Mouse (Mus musculus) fat pad, adult 2 months (tissue): ENCODE measurements at regions not wholly inside any gene's neighbourhood (a gene's known extent, or its start where the extent isn't known, plus 50 kb on each side); places are given as distances from the start of the nearest gene placed in this dataset.

Experiments
- DNase-seq: peaks from one replicate; pipeline ENCODE4 v3.0.0-alpha.2; 2011; ENCODE audit warnings: low read depth, low spot score; ENCODE audit errors: extremely low read depth

- no peak for DNase-seq
These were observed 229.1 kb upstream of the Satb1 start for GRCm38 (mm10) chr17:52062096-52062665.

GRCm38 (mm10) chr17:52036479-52036878, 203.4 kb upstream of the Satb1 start:
- no peak for DNase-seq

GRCm38 (mm10) chr17:52031079-52031478, 198.0 kb upstream of the Satb1 start:
- DNase-seq = no peak

DNA sequence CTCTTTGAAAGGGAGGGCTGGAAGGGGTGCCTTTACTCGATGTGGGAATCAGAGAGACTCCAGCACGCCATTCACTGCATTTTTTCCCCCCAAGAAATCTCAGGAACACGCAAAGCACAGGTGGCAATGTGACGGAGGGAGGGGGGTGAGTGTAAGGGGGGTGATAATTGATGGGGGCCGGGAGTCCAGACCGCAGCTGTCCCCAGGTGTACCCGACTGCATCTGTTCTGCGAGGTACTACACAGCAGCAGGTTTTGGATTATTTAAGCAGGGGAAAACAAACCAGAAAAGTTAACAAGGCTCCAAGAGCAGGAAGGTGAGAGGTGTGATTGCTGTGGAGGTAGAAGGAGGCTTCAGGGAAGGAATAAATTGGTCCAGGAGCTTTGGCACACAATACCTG, 153.8 kb upstream of the Satb1 start:
- no peak for DNase-seq

DNA sequence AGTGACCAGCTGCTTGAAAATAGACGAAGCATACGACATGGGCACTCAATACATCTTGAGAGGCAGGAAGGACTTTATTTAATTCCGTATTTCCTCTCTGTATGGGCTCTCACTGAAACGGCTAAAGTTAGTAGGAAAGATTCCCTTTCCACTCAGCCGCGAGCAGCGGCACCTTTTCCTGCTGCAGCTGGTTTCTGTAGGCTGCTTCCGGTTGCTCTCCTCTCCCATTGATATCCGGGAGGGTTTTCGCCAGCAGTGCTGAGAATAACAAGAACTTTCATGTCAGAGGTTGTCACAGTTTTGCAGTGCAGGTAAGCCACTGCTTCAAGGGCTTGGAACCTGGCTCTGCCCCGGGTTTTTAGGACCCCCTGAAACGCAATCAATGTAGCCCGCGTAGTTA, 153.1 kb upstream of the Satb1 start:
- no peak for DNase-seq

- no peak for DNase-seq
These were observed 146.0 kb upstream of the Satb1 start for GRCm38 (mm10) chr17:51979126-51979525.

- DNase-seq = no peak
These were observed 138.4 kb upstream of the Satb1 start for GRCm38 (mm10) chr17:51971444-51971843.

DNA sequence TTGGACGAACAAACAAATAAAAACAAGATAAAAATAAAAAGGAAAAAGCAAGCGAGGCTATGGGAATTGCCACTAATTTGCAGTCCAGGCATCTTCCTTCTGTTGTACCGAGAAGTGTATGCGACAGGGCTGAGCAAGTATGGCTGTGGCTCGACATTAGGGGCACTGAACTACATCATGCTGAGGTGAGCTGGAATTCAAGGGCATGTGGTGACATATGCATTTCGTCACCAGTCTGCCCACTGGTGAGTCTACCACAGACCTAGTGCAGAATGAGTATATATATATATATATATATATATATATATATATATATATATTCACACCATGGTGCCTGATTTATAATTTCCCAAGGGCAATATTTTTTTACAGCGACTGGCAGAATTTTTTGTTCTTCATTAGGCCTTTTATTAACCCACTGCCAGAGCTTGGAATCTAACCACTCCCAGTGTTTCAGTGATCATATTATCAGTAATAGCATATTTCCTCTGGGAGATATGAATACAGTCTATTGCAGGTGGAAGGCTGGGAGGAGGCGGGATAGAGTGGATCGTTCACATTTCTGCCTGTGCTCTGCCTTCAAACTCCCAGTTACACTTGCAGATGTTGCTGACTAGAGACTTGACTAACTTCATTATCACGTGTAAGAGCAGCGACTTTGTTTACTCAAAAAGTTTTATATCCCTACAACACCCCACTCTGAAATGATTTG, 133.6 kb upstream of the Satb1 start:
- no peak for DNase-seq

GRCm38 (mm10) chr17:51962529-51963110, 129.5 kb upstream of the Satb1 start:
- no peak for DNase-seq

DNA sequence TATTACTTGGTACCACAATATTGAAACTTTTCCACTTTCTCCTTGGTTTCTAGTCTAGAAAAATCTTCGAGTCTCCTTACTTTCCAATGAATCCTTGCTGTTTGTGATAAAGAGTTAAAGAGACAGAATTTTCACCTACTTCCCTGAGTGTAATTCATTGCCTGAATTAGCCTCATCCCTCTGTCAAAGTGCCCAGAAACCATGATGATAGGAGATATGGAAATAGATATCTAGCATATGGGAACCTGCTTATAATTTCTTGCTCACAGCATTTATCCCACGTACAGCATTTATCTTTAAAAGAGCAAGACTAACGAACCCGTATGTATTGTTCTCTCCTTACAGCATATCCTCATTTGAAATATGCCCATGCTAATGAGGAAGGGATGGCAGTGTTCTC, 128.2 kb upstream of the Satb1 start:
- no peak for DNase-seq

- DNase-seq = no peak
These were observed 123.2 kb upstream of the Satb1 start for GRCm38 (mm10) chr17:51956275-51956674.

DNA sequence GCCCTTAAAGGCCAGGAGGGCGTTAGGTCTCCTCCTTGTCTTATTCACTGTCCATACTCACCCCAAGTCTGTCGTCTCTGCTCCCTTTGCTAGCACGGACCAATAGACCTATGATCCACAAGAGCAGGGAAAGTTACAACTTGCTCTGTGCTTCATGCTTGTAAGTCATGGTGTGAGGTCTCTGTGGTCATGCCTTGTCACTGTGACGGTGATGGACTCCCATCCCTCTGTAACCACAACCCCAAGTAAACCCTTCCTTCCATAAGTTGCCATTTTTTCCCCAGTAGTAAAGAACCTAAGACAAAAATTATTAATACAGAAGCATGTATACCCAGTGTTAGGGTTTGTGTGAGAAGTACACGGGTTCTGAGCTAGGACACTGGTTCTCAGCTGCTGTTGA, 104.6 kb upstream of the Satb1 start:
- DNase-seq = no peak

- DNase-seq = no peak
These were observed 103.0 kb upstream of the Satb1 start for GRCm38 (mm10) chr17:51936071-51936470.

- no peak for DNase-seq
These were observed 93.3 kb upstream of the Satb1 start for GRCm38 (mm10) chr17:51926392-51926791.

DNA sequence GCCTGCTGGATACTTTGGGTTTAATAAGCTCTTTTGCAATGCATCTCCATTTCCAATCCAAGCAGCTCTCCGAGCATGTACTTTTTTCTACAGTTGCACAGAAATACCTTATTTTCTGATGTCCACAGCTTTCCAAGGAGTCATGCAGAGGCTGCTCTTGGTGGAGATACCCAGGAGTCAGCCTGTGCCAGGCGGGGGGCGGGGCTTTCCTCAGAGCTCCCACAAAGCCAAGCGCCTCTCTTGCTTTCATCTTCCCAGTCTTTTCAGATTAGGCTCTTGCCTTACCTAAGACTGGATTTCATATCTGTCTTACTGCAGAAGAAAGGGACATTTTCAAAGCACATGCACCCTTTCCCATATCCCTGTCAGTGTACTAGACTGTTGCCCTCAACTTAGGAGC, 73.9 kb upstream of the Satb1 start:
- DNase-seq = no peak

- DNase-seq = no peak
These were observed 73.3 kb upstream of the Satb1 start for GRCm38 (mm10) chr17:51906418-51906817.

DNA sequence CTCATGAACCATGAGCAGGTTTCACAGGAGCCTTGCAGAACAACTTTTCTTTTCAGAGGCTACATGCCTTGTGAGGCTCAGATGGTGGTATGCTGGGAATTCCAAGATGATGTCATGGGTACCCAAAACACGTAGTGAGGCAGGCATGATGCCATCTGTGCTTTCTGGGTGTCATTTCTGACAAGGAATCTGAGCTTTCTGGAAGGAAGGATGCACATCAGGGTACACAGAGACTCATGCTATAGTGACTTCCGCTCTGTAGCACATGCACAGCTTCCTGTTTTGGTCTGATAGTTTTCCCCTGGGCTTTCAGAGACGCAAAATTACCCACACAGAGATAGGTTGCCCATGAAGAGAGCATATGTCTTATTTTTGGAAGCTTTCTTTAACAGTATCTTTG, 70.8 kb upstream of the Satb1 start:
- no peak for DNase-seq

- no peak for DNase-seq
These were observed 66.3 kb upstream of the Satb1 start for GRCm38 (mm10) chr17:51899376-51899775.

GRCm38 (mm10) chr17:51896160-51896559, 63.1 kb upstream of the Satb1 start:
- no peak for DNase-seq

GRCm38 (mm10) chr17:51894278-51894677, 61.2 kb upstream of the Satb1 start:
- no peak for DNase-seq

DNA sequence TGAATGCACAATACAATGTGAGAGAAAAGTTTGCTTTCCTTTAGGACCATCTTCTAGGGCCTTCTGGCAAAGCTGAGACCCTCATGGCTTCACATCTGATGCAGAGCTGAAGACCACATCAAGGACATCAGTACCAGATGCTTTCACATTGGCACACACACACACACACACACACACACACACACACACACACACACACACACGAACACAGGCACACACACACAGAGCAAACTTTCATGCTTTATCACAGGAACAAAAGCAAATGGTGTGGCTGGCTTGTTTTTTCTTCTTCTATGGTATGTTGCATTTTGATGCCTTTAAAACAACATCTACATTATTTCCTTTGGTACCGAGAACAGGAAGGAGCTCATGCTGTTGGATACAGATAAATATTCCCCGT, 59.8 kb upstream of the Satb1 start:
- no peak for DNase-seq

- no peak for DNase-seq
These were observed 59.1 kb upstream of the Satb1 start for GRCm38 (mm10) chr17:51892159-51892558.
